Mouse (Mus musculus) embryo, embryonic 10 days (tissue): ENCODE measurements around the gene 2310034G01Rik.

Experiments used
- DNase-seq: peaks from one replicate; pipeline ENCODE4 v3.0.0-alpha.2; 2015; ENCODE audit warnings: low spot score

Gene 2310034G01Rik

GRCm38 (mm10) chr19:46314872-46315742 lies 35.0 kb downstream of the 2310034G01Rik start:
- DNase-seq = no peak

- no peak for DNase-seq
Measured at GRCm38 (mm10) chr19:46314151-46314601, 35.9 kb downstream of the 2310034G01Rik start.

- no peak for DNase-seq
Measured at GRCm38 (mm10) chr19:46313591-46313990, 36.5 kb downstream of the 2310034G01Rik start.

GRCm38 (mm10) chr19:46313116-46313515 lies 37.0 kb downstream of the 2310034G01Rik start:
- DNase-seq = no peak

GRCm38 (mm10) chr19:46312566-46312965 lies 37.5 kb downstream of the 2310034G01Rik start:
- no peak for DNase-seq

- no peak for DNase-seq
Measured at GRCm38 (mm10) chr19:46311341-46311740, 38.8 kb downstream of the 2310034G01Rik start.

- no peak for DNase-seq
Measured at GRCm38 (mm10) chr19:46310312-46310865, 39.7 kb downstream of the 2310034G01Rik start.

GRCm38 (mm10) chr19:46309651-46310305 lies 40.3 kb downstream of the 2310034G01Rik start:
- no peak for DNase-seq

- peak; percentile 99 for DNase-seq
Measured at GRCm38 (mm10) chr19:46308706-46309435, 41.2 kb downstream of the 2310034G01Rik start.

- DNase-seq = no peak
Measured at GRCm38 (mm10) chr19:46308303-46308702, 41.8 kb downstream of the 2310034G01Rik start.

- no peak for DNase-seq
Measured at GRCm38 (mm10) chr19:46307781-46308180, 42.3 kb downstream of the 2310034G01Rik start.

- no peak for DNase-seq
Measured at GRCm38 (mm10) chr19:46306751-46307289, 43.3 kb downstream of the 2310034G01Rik start.

GRCm38 (mm10) chr19:46306268-46306610 lies 43.9 kb downstream of the 2310034G01Rik start:
- DNase-seq = no peak

- peak; percentile 75 for DNase-seq
Measured at GRCm38 (mm10) chr19:46305432-46306267, 44.5 kb downstream of the 2310034G01Rik start.

GRCm38 (mm10) chr19:46304908-46305333 lies 45.2 kb downstream of the 2310034G01Rik start:
- peak; percentile 47 for DNase-seq

GRCm38 (mm10) chr19:46304216-46304841 lies 45.8 kb downstream of the 2310034G01Rik start, which contains the start of gene Nfkb2:
Gene Nfkb2 (plus strand): TSS chr19:46304320.
- DNase-seq = peak; percentile 89

- no peak for DNase-seq
Measured at GRCm38 (mm10) chr19:46303251-46304215, 46.6 kb downstream of the 2310034G01Rik start.

GRCm38 (mm10) chr19:46302551-46302950 lies 47.6 kb downstream of the 2310034G01Rik start:
- DNase-seq = no peak
